Mouse (Mus musculus) cerebellum, adult 9-10 months (tissue): ENCODE results near the gene Acad10.

Experiments used
- DNase-seq: peaks from one replicate; pipeline ENCODE4 v3.0.0; 2022

Gene Acad10

GRCm38 (mm10) chr5:121595758-121596157 is 64.6 kb downstream of the Acad10 start:
- DNase-seq: no peak

GRCm38 (mm10) chr5:121594714-121595313 is 65.5 kb downstream of the Acad10 start:
- no peak for DNase-seq

- DNase-seq: peak; percentile 65
Observed at GRCm38 (mm10) chr5:121593451-121594401, 66.6 kb downstream of the Acad10 start, which contains the start of gene Aldh2. Gene Aldh2 (minus strand): TSS chr5:121593824.

GRCm38 (mm10) chr5:121592816-121593407 is 67.4 kb downstream of the Acad10 start:
- no peak for DNase-seq

- no peak for DNase-seq
Observed at GRCm38 (mm10) chr5:121592064-121592815, 68.1 kb downstream of the Acad10 start.

GRCm38 (mm10) chr5:121591417-121592063 is 68.8 kb downstream of the Acad10 start:
- no peak for DNase-seq

- no peak for DNase-seq
Observed at GRCm38 (mm10) chr5:121589928-121590327, 70.4 kb downstream of the Acad10 start.

GRCm38 (mm10) chr5:121586400-121587039 is 73.8 kb downstream of the Acad10 start:
- DNase-seq: no peak

GRCm38 (mm10) chr5:121585699-121586098 is 74.6 kb downstream of the Acad10 start:
- no peak for DNase-seq

GRCm38 (mm10) chr5:121585005-121585404 is 75.3 kb downstream of the Acad10 start:
- no peak for DNase-seq

GRCm38 (mm10) chr5:121583765-121584501 is 76.4 kb downstream of the Acad10 start:
- peak; percentile 77 for DNase-seq

GRCm38 (mm10) chr5:121581945-121582344 is 78.4 kb downstream of the Acad10 start:
- no peak for DNase-seq

- no peak for DNase-seq
Observed at GRCm38 (mm10) chr5:121576927-121577488, 83.3 kb downstream of the Acad10 start.

GRCm38 (mm10) chr5:121575867-121576266 is 84.4 kb downstream of the Acad10 start:
- no peak for DNase-seq

GRCm38 (mm10) chr5:121574145-121574544 is 86.2 kb downstream of the Acad10 start:
- DNase-seq: no peak
